Mouse (Mus musculus): ENCODE data around the gene Arl15.

DNA sequence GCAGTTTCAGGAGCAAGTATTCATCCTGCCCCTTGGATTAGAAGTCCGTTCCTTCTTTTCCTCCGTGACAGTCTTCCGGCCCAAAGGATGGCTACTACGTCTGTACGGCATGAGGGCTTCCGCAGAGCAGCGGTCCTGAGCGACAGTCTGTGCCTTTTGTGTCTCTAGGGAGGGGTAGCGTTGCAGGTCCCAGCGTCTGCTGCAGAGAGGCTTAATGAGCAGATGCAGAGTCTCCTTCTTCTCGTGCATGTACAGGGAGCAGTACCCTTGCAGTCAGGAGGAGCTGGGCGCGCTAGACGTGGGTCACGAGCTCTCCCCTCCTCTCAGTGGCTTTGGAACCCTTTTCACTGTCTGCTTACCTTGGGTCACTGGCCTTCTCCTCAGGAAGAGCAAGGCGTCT lies 94.4 kb downstream of the Arl15 start:
- TF ChIP-seq CTCF (IDR thresholded peaks at IDR 0.05; ENCODE audit: extremely low read depth, insufficient read depth, insufficient read length, insufficient replicate concordance) (no peak), POLR2A (IDR thresholded peaks at IDR 0.05; ENCODE audit: low read depth, low read length) (no peak)
